Mouse (Mus musculus) liver, embryonic 16.5 days (tissue): ENCODE data around the gene Isl1. TPM values are rescaled to one million over a fixed set of nuclear protein-coding genes. Genes with fewer than 3 reads are reported as not detected.

Experiments
- ATAC-seq: fragments of 200-750 bp; cut with Nextera tagmentation; 2 replicates; pipeline ENCODE4 v1.8.0; 2017; ENCODE audit warnings: low read depth, mild to moderate bottlenecking, moderate number of reproducible peaks, moderate library complexity
- H3K27ac ChIP-seq: fragments of 300-500 bp; sonication (generic); 2 replicates; pipeline ENCODE4 v1.5.1; 2014; ENCODE audit warnings: mild to moderate bottlenecking, low read length
- H3K27me3 ChIP-seq: fragments of 300-500 bp; sonication (generic); 2 replicates; pipeline ENCODE4 v1.6.1; 2014; ENCODE audit warnings: low read depth, low read length, mixed read lengths; ENCODE audit not compliant: control insufficient read depth, insufficient read depth
- H3K36me3 ChIP-seq: fragments of 300-500 bp; sonication (generic); 2 replicates; pipeline ENCODE4 v1.6.1; 2014; ENCODE audit warnings: mild to moderate bottlenecking; ENCODE audit not compliant: control insufficient read depth, insufficient read depth
- H3K4me1 ChIP-seq: fragments of 300-500 bp; sonication (generic); 2 replicates; pipeline ENCODE4 v1.6.1; 2014; ENCODE audit warnings: low read depth, low read length, mixed read lengths; ENCODE audit not compliant: control insufficient read depth
- H3K4me2 ChIP-seq: fragments of 300-500 bp; sonication (generic); 2 replicates; pipeline ENCODE4 v1.6.1; 2014; ENCODE audit warnings: low read depth, low read length, mixed read lengths
- H3K4me3 ChIP-seq: fragments of 300-500 bp; sonication (generic); 2 replicates; pipeline ENCODE4 v1.5.1; 2014; ENCODE audit warnings: low read depth, mild to moderate bottlenecking, low read length
- H3K9ac ChIP-seq: fragments of 300-500 bp; sonication (generic); 2 replicates; pipeline ENCODE4 v1.6.1; 2014; ENCODE audit warnings: low read depth, low read length
- H3K9me3 ChIP-seq: fragments of 300-500 bp; sonication (generic); replicated peaks from 2 replicates; pipeline ENCODE4 v1.6.1; 2016; ENCODE audit warnings: low read length; ENCODE audit not compliant: control insufficient read depth
- WGBS: fragments of 180-500 bp; shearing (Covaris S2); extraction: QIAGEN DNeasy Blood & Tissue Kit; methylation state at CpG from one replicate; pipeline ENCODE4 v1.1.7; 2014; ENCODE audit not compliant: insufficient replicate concordance; 5-methylcytosine and 5-hydroxymethylcytosine counted together
- polyA plus RNA-seq: library from polyadenylated mRNA; unstranded; fragments of >200 nt; fragmentation: Nextera tagmentation; extraction: Ambion mirVana; gene quantifications from 2 replicates; pipeline ENCODE4 v1.2.1, GENCODE M21; 2015

The Isl1 gene
- polyA plus RNA-seq, 1 experiment from 2014 or later, result 0.15 TPM

DNA sequence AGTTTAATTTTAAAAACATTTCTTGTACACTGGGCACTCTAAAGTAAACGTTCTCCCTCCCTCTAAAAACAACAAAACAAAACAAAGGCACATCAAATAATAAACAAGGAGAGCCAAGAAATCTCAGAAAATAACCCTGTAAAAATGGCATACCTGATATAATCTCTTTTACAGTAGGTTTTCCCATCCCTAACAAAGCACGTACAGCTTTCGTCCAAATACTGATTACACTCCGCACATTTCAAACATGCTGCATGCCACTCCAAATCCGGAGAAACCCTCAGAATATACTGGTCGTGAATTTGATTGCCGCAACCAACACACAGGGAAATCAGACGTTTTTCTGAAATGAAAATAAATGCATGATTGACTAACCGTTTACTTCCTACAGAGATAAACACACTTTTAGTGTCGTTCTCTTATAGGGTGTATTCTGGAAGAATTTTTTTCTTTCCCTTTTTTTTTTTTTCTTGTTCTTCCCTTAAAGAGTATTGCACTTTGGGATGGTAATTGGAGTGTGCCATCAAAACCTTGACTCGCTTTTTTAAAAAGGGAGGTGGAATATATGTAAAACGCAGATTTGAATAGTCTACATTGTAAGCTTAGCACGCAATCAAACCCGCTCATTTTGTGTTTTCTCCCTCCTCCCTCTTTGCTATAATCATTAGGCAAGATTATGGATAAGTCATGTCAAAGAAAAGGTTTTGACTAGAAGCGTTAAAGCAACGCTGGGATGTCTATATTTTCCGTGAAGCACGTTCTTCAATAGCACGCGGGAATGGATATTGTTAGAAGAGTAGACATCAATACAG, 1.2 kb downstream of the Isl1 start:
- no peak for ATAC-seq
- no peak overlapping the region for H3K4me3 ChIP-seq
- 2% methylated on average over 20 of the region's 20 CpGs for WGBS
- peaks cover 81% of the 10 kb centered on the region for H3K27me3 ChIP-seq
- H3K9me3 ChIP-seq, result no peaks in the 10 kb centered on the region
- no peaks in the 10 kb centered on the region for H3K4me1 ChIP-seq
- H3K36me3 ChIP-seq, result no peaks in the 10 kb centered on the region
- H3K9ac ChIP-seq, result no peak overlapping the region
- no peak overlapping the region for H3K4me2 ChIP-seq
- no peak overlapping the region for H3K27ac ChIP-seq

DNA sequence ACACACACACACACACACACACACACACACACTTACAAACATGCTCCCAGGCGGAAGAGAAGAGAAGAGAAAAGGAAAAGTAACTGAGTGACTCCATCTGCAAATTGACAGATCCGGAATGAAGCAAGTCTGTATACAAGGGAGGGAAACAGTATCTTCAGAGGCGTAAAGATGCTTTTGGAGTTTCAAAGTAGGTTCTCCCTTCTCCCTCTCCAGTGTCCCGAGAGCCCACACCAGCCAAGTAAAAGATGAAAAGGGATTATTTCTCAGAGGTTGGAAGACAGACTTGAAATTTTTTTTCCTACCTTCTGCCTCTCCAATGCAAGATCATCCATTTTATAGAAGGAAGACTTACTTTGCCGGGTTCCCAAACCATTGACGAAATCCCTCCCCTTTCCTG, 2.9 kb downstream of the Isl1 start:
- Histone ChIP-seq H3K9ac (no peak overlapping the region), H3K4me2 (no peak overlapping the region), H3K4me1 (no peaks in the 10 kb centered on the region), H3K27me3 (peaks cover 81% of the 10 kb centered on the region), H3K9me3 (no peaks in the 10 kb centered on the region), H3K36me3 (no peaks in the 10 kb centered on the region), H3K27ac (no peak overlapping the region), H3K4me3 (no peak overlapping the region)
- 19% methylated on average over 6 of the region's 6 CpGs for WGBS
- no peak for ATAC-seq

DNA sequence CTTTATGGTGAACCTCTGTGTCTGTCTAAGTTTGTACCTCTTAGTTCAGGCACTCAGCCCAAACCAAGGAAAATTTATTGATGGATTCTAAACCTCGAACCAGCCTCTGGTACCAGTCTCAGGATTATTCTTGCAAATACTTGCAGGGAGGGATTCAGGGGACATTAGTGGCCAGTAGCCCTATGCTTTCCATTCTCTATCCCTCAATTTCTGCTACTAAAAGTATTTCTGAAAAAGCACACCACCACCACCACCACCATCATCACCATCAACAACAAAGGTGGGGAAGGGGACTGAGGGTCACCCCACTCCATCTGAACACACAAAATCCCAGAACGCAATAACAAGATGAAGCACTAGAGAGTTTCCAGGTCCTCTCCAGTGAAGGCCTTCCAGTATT, 3.8 kb downstream of the Isl1 start:
- WGBS, result 34% methylated on average over 2 of the region's 2 CpGs
- H3K27ac ChIP-seq, result no peak overlapping the region
- H3K4me3 ChIP-seq, result no peak overlapping the region
- peaks cover 73% of the 10 kb centered on the region for H3K27me3 ChIP-seq
- H3K36me3 ChIP-seq, result no peaks in the 10 kb centered on the region
- H3K4me2 ChIP-seq, result no peak overlapping the region
- H3K4me1 ChIP-seq, result no peaks in the 10 kb centered on the region
- H3K9me3 ChIP-seq, result no peaks in the 10 kb centered on the region
- no peak for ATAC-seq
- H3K9ac ChIP-seq, result no peak overlapping the region

DNA sequence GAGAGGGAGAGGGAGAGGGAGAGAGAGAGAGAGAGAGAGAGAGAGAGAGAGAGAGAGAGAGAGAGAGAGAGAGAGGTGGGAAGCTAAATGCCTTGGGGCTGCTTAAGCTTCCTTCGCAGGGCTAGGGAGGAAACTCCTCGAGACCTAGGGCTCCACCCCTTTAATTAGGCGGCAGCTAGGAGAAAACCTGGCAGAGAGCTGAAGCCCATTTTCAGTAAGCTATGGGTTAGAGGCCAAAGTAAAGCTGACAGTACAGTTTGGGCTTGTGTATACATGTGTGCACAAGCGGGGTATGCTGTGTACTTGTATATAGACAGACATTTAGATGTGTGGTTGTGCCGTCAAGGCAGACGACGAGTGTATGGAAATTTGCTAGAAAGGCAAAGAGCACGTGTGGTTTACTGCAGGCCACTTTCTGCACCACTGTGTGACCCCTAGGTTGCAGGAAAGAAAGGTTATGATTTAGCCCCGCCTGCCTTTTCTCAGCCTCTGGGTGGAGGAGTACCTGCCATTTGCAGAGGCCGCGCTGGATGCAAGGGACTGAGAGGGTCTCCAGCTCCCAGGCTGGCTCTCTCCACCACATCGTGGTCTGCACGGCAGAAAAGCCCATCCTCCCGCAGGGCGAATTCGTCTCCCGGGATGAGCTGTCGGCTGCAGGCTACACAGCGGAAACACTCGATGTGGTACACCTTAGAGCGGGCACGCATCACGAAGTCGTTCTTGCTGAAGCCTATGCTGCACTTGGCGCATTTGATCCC, 4.6 kb downstream of the Isl1 start:
- 3% methylated on average over 25 of the region's 25 CpGs for WGBS
- Histone ChIP-seq H3K27me3 (peaks cover 67% of the 10 kb centered on the region), H3K27ac (no peak overlapping the region), H3K36me3 (no peaks in the 10 kb centered on the region), H3K4me3 (no peak overlapping the region), H3K4me2 (no peak overlapping the region), H3K4me1 (no peaks in the 10 kb centered on the region), H3K9ac (no peak overlapping the region), H3K9me3 (no peaks in the 10 kb centered on the region)
- no peak for ATAC-seq

DNA sequence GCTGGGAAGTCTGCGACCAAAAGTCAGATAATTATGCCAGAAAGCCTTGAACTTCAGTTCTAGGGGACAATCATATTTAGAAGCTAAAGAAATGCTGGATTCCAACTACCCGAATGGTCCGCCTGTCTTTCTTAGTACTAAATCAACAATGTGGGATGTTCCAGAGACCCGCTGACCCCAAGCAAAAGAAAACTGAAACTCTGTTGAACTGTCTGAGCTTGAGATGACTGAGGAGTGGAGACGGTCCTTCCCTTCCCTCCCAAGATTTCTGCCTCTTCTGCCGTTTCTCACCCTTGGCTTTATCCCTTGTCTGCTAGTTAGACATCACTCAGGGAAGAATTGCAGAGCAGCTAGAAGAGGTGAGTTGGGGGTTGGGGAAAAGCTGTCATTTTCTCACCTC, 5.7 kb downstream of the Isl1 start:
- H3K4me1 ChIP-seq, result no peaks in the 10 kb centered on the region
- no peak overlapping the region for H3K9ac ChIP-seq
- no peaks in the 10 kb centered on the region for H3K9me3 ChIP-seq
- no peak overlapping the region for H3K27ac ChIP-seq
- H3K4me3 ChIP-seq, result no peak overlapping the region
- ATAC-seq, result no peak
- H3K4me2 ChIP-seq, result no peak overlapping the region
- WGBS, result 23% methylated on average over 6 of the region's 6 CpGs
- peaks cover 60% of the 10 kb centered on the region for H3K27me3 ChIP-seq
- no peaks in the 10 kb centered on the region for H3K36me3 ChIP-seq

DNA sequence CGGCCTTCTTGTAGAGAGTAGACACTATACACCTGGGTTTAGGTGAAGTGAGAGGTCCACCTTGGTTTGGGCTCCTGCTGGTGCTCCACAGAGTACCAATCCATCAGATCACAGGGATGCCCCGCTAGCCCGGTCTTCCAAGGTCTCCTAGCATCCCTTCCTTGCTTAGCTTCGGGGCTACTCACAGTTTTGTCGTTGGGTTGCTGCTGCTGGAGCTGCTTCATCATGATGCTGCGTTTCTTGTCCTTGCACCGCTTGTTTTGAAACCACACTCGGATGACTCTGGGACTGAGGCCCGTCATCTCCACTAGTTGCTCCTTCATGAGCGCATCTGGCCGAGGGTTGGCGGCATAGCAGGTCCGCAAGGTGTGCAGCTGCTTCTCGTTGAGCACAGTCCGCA, 6.6 kb downstream of the Isl1 start:
- H3K27me3 ChIP-seq, result peaks cover 60% of the 10 kb centered on the region
- H3K9ac ChIP-seq, result no peak overlapping the region
- no peak overlapping the region for H3K4me2 ChIP-seq
- no peaks in the 10 kb centered on the region for H3K9me3 ChIP-seq
- no peaks in the 10 kb centered on the region for H3K36me3 ChIP-seq
- WGBS, result 41% methylated on average over 15 of the region's 15 CpGs
- H3K4me3 ChIP-seq, result no peak overlapping the region
- no peak overlapping the region for H3K27ac ChIP-seq
- no peak for ATAC-seq
- no peaks in the 10 kb centered on the region for H3K4me1 ChIP-seq

DNA sequence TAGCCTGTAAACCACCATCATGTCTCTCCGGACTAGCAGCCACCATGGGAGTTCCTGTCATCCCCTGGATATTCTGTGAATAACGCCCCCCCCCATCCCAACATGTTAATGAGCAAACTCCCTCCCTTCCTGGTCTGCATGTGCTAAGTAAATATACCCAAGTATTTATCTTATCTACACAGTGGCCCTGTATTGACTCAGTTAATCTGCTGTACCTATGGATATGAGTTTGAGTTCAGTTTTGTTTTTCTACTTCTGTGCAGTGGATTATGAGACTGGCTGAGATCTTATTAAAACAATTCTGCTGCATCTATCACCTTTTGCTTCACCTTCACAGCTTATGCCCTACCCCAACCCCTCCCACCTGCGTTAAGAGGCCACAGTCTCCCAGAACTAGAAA, 7.8 kb downstream of the Isl1 start:
- peaks cover 63% of the 10 kb centered on the region for H3K27me3 ChIP-seq
- no peaks in the 10 kb centered on the region for H3K9me3 ChIP-seq
- no peak overlapping the region for H3K4me3 ChIP-seq
- H3K36me3 ChIP-seq, result no peaks in the 10 kb centered on the region
- H3K4me1 ChIP-seq, result no peaks in the 10 kb centered on the region
- 28% methylated on average over 3 of the region's 3 CpGs for WGBS
- H3K27ac ChIP-seq, result no peak overlapping the region
- no peak overlapping the region for H3K4me2 ChIP-seq
- no peak for ATAC-seq
- H3K9ac ChIP-seq, result no peak overlapping the region

DNA sequence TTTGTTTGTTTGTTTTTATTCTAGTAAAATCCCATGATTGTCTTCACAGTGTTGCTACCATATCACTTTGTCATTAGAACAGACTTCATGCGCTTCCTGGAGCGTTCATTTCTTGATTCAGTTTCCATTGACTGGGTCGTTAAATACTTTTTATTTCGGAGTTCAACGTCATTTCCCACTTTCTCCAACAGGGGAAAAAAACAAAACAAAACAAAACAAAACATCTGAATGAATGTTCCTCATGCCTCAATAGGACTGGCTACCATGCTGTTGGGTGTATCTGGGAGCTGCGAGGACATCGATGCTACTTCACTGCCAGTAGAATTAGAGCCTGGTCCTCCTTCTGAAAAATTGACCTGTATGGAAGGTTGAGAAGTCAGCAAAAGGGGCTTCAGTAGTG, 10.2 kb downstream of the Isl1 start:
- Histone ChIP-seq H3K4me3 (no peak overlapping the region), H3K9me3 (no peaks in the 10 kb centered on the region), H3K4me2 (no peak overlapping the region), H3K27ac (no peak overlapping the region), H3K9ac (no peak overlapping the region), H3K36me3 (no peaks in the 10 kb centered on the region), H3K27me3 (peaks cover 56% of the 10 kb centered on the region), H3K4me1 (no peaks in the 10 kb centered on the region)
- WGBS, result 29% methylated on average over 7 of the region's 7 CpGs
- ATAC-seq, result no peak

DNA sequence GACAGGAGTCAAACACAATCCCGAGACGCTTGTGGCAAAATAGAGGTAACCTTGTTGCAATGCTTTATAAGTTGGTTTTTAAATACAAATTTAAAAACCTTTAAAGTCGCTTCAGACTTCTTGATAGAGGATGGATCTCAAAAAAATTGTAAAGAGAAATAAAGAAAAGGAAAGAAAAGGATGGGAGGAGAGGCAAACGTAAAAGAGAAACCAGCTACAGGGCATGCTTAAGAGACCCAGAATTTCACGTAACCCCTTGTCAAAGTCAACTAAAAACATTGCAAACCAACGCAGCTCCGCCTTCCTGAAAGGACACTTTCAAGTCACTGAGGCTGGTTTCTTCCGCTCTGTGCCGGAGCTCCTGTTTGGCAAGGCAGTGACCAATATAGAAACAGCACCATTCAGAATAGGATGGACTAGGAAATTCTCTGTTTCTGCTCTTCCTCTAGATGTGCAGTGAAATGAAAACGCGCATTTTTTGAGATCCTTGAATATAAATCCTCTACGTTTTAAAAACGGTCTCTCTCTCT, 10.8 kb downstream of the Isl1 start:
- no peak overlapping the region for H3K27ac ChIP-seq
- no peak overlapping the region for H3K4me2 ChIP-seq
- no peaks in the 10 kb centered on the region for H3K4me1 ChIP-seq
- 13% methylated on average over 13 of the region's 13 CpGs for WGBS
- H3K9ac ChIP-seq, result no peak overlapping the region
- H3K9me3 ChIP-seq, result no peaks in the 10 kb centered on the region
- H3K4me3 ChIP-seq, result no peak overlapping the region
- H3K36me3 ChIP-seq, result no peaks in the 10 kb centered on the region
- no peak for ATAC-seq
- peaks cover 56% of the 10 kb centered on the region for H3K27me3 ChIP-seq
